Mouse (Mus musculus): ENCODE data around the gene Atp2c2. TPM values are rescaled to one million over a fixed set of nuclear protein-coding genes. Genes with fewer than 3 reads are reported as not detected.
A peak's percentile ranks its signal among the peaks of the same experiment; 100 is the strongest.

Gene Atp2c2
- polyA plus RNA-seq, 1 experiment = 0.05 TPM

- Histone ChIP-seq H3ac (ENCODE audit: control insufficient read depth, insufficient read length) (no peak overlapping the region), H3K79me2 (ENCODE audit: control insufficient read depth, insufficient read depth) (no peaks in the 10 kb centered on the region), H3K4me2 (ENCODE audit: low read depth) (no peak overlapping the region), H3K36me3 (ENCODE audit: control insufficient read depth, insufficient read depth) (no peaks in the 10 kb centered on the region), H3K27me3 (ENCODE audit: control insufficient read depth, insufficient read depth, insufficient read length) (no peaks in the 10 kb centered on the region), H3K4me3 (no peak overlapping the region)
- TF ChIP-seq TCF3 (IDR thresholded peaks at IDR 0.05; ENCODE audit: insufficient read length, low read depth) (no peak), MYOD1 (IDR thresholded peaks at IDR 0.05; ENCODE audit: control insufficient read depth in 1 of 3, insufficient read length in 2 of 3, low read depth in 2 of 3) (no peak), E2F4 (IDR thresholded peaks at IDR 0.05; ENCODE audit: insufficient read depth) (no peak), POLR2AphosphoS2 (IDR thresholded peaks at IDR 0.05; ENCODE audit: insufficient read length, low read depth) (no peak), CEBPB (IDR thresholded peaks at IDR 0.05; ENCODE audit: insufficient read depth, poor library complexity, severe bottlenecking) (no peak), SRF (IDR thresholded peaks at IDR 0.05; ENCODE audit: control insufficient read depth, insufficient read length, low read depth) (no peak), POLR2A (IDR thresholded peaks at IDR 0.05; ENCODE audit: insufficient read length, low read depth) (no peak), MYOG (IDR thresholded peaks at IDR 0.05; ENCODE audit: control insufficient read depth in 1 of 3, insufficient read depth in 1 of 3, insufficient read length in 2 of 3, low read depth in 2 of 3) (no peak), REST (IDR thresholded peaks at IDR 0.05; ENCODE audit: insufficient read depth, insufficient read length) (no peak), TCF12 (IDR thresholded peaks at IDR 0.05; ENCODE audit: insufficient read depth, poor library complexity, severe bottlenecking) (no peak), MAX (IDR thresholded peaks at IDR 0.05; ENCODE audit: low read depth) (no peak), USF1 (IDR thresholded peaks at IDR 0.05; ENCODE audit: low read depth) (no peak)
Observed at GRCm38 (mm10) chr8:119802592-119802991, 102.8 kb downstream of the Atp2c2 start.

- Histone ChIP-seq H3K4me2 (ENCODE audit: low read depth) (no peak overlapping the region), H3ac (ENCODE audit: control insufficient read depth, insufficient read length) (no peak overlapping the region), H3K27me3 (ENCODE audit: control insufficient read depth, insufficient read depth, insufficient read length) (no peaks in the 10 kb centered on the region), H3K79me2 (ENCODE audit: control insufficient read depth, insufficient read depth) (no peaks in the 10 kb centered on the region), H3K4me3 (no peak overlapping the region), H3K36me3 (ENCODE audit: control insufficient read depth, insufficient read depth) (no peaks in the 10 kb centered on the region)
- TF ChIP-seq CEBPB (IDR thresholded peaks at IDR 0.05; ENCODE audit: insufficient read depth, poor library complexity, severe bottlenecking) = no peak
- no peak for TF ChIP-seq USF1 (IDR thresholded peaks at IDR 0.05; ENCODE audit: low read depth)
- no peak for TF ChIP-seq MAX (IDR thresholded peaks at IDR 0.05; ENCODE audit: low read depth)
- TF ChIP-seq MYOG (IDR thresholded peaks at IDR 0.05; ENCODE audit: control insufficient read depth in 1 of 3, insufficient read depth in 1 of 3, insufficient read length in 2 of 3, low read depth in 2 of 3) = no peak
- no peak for TF ChIP-seq E2F4 (IDR thresholded peaks at IDR 0.05; ENCODE audit: insufficient read depth)
- no peak for TF ChIP-seq MYOD1 (IDR thresholded peaks at IDR 0.05; ENCODE audit: control insufficient read depth in 1 of 3, insufficient read length in 2 of 3, low read depth in 2 of 3)
- no peak for TF ChIP-seq POLR2A (IDR thresholded peaks at IDR 0.05; ENCODE audit: insufficient read length, low read depth)
- TF ChIP-seq SRF (IDR thresholded peaks at IDR 0.05; ENCODE audit: control insufficient read depth, insufficient read length, low read depth) = no peak
- no peak for TF ChIP-seq REST (IDR thresholded peaks at IDR 0.05; ENCODE audit: insufficient read depth, insufficient read length)
- no peak for TF ChIP-seq POLR2AphosphoS2 (IDR thresholded peaks at IDR 0.05; ENCODE audit: insufficient read length, low read depth)
- TF ChIP-seq TCF3 (IDR thresholded peaks at IDR 0.05; ENCODE audit: insufficient read length, low read depth) = no peak
- TF ChIP-seq TCF12 (IDR thresholded peaks at IDR 0.05; ENCODE audit: insufficient read depth, poor library complexity, severe bottlenecking) = no peak
Observed at GRCm38 (mm10) chr8:119805275-119805674, 105.5 kb downstream of the Atp2c2 start.

- H3K4me3 ChIP-seq = no peak overlapping the region
- H3K79me2 ChIP-seq (ENCODE audit: control insufficient read depth, insufficient read depth) = no peaks in the 10 kb centered on the region
- H3K36me3 ChIP-seq (ENCODE audit: control insufficient read depth, insufficient read depth) = no peaks in the 10 kb centered on the region
- H3K4me2 ChIP-seq (ENCODE audit: low read depth) = peak overlapping the region; percentile 6
- TF ChIP-seq MYOD1 (IDR thresholded peaks at IDR 0.05; ENCODE audit: control insufficient read depth in 1 of 3, insufficient read length in 2 of 3, low read depth in 2 of 3) = no peak
- no peak for TF ChIP-seq CEBPB (IDR thresholded peaks at IDR 0.05; ENCODE audit: insufficient read depth, poor library complexity, severe bottlenecking)
- TF ChIP-seq POLR2A (IDR thresholded peaks at IDR 0.05; ENCODE audit: insufficient read length, low read depth) = no peak
- no peak for TF ChIP-seq MAX (IDR thresholded peaks at IDR 0.05; ENCODE audit: low read depth)
- no peak for TF ChIP-seq SRF (IDR thresholded peaks at IDR 0.05; ENCODE audit: control insufficient read depth, insufficient read length, low read depth)
- no peak for TF ChIP-seq E2F4 (IDR thresholded peaks at IDR 0.05; ENCODE audit: insufficient read depth)
- no peak for TF ChIP-seq MYOG (IDR thresholded peaks at IDR 0.05; ENCODE audit: control insufficient read depth in 1 of 3, insufficient read depth in 1 of 3, insufficient read length in 2 of 3, low read depth in 2 of 3)
- no peak for TF ChIP-seq TCF3 (IDR thresholded peaks at IDR 0.05; ENCODE audit: insufficient read length, low read depth)
- TF ChIP-seq USF1 (IDR thresholded peaks at IDR 0.05; ENCODE audit: low read depth) = no peak
- no peak for TF ChIP-seq REST (IDR thresholded peaks at IDR 0.05; ENCODE audit: insufficient read depth, insufficient read length)
- TF ChIP-seq POLR2AphosphoS2 (IDR thresholded peaks at IDR 0.05; ENCODE audit: insufficient read length, low read depth) = no peak
- no peak for TF ChIP-seq TCF12 (IDR thresholded peaks at IDR 0.05; ENCODE audit: insufficient read depth, poor library complexity, severe bottlenecking)
- H3K27me3 ChIP-seq (ENCODE audit: control insufficient read depth, insufficient read depth, insufficient read length) = no peaks in the 10 kb centered on the region
- H3ac ChIP-seq (ENCODE audit: control insufficient read depth, insufficient read length) = no peak overlapping the region
Observed at GRCm38 (mm10) chr8:119806422-119807263, 106.8 kb downstream of the Atp2c2 start.

Other genes with a start within 250 kb of the Atp2c2 start
- not detected for gene Slc38a8, start 198.3 kb upstream of the Atp2c2 start, polyA plus RNA-seq (2012; fragmentation: generic; extraction: Trizol)
- gene Mbtps1, start 141.3 kb upstream of the Atp2c2 start, polyA plus RNA-seq (2012; fragmentation: generic; extraction: Trizol) = 70.8 TPM
- 9.5 TPM for gene Hsdl1, start 124.8 kb upstream of the Atp2c2 start, polyA plus RNA-seq (2012; fragmentation: generic; extraction: Trizol)
- gene Dnaaf1, start 124.8 kb upstream of the Atp2c2 start, polyA plus RNA-seq (2012; fragmentation: generic; extraction: Trizol) = 0.01 TPM
- gene Taf1c, start 94.8 kb upstream of the Atp2c2 start, polyA plus RNA-seq (2012; fragmentation: generic; extraction: Trizol) = 6.8 TPM
- not detected for gene Adad2, start 87.3 kb upstream of the Atp2c2 start, polyA plus RNA-seq (2012; fragmentation: generic; extraction: Trizol)
- not detected for gene Kcng4, start 64.3 kb upstream of the Atp2c2 start, polyA plus RNA-seq (2012; fragmentation: generic; extraction: Trizol)
- gene Wfdc1, start 33.6 kb upstream of the Atp2c2 start, polyA plus RNA-seq (2012; fragmentation: generic; extraction: Trizol) = 1.1 TPM
- 9.6 TPM for gene Tldc1, start 78.4 kb downstream of the Atp2c2 start, polyA plus RNA-seq (2012; fragmentation: generic; extraction: Trizol)
- gene Cotl1, start 140.5 kb downstream of the Atp2c2 start, polyA plus RNA-seq (2012; fragmentation: generic; extraction: Trizol) = 144 TPM
- 4.0 TPM for gene Klhl36, start 162.3 kb downstream of the Atp2c2 start, polyA plus RNA-seq (2012; fragmentation: generic; extraction: Trizol)
- 59.3 TPM for gene Usp10, start 210.4 kb downstream of the Atp2c2 start, polyA plus RNA-seq (2012; fragmentation: generic; extraction: Trizol)
- 15.3 TPM for gene Gm20388, start 210.8 kb downstream of the Atp2c2 start, polyA plus RNA-seq (2012; fragmentation: generic; extraction: Trizol)

Data from myocyte (in vitro differentiated cells).